Mouse (Mus musculus): ENCODE results near the gene Tspan7. TPM values are rescaled to one million over a fixed set of nuclear protein-coding genes. Genes with fewer than 3 reads are reported as not detected.
A peak's percentile ranks its signal among the peaks of the same experiment; 100 is the strongest.

Gene Tspan7
- polyA plus RNA-seq (2015; fragmentation: Nextera tagmentation; extraction: Ambion mirVana): 93.4 and 103 TPM in 2 replicates

DNA sequence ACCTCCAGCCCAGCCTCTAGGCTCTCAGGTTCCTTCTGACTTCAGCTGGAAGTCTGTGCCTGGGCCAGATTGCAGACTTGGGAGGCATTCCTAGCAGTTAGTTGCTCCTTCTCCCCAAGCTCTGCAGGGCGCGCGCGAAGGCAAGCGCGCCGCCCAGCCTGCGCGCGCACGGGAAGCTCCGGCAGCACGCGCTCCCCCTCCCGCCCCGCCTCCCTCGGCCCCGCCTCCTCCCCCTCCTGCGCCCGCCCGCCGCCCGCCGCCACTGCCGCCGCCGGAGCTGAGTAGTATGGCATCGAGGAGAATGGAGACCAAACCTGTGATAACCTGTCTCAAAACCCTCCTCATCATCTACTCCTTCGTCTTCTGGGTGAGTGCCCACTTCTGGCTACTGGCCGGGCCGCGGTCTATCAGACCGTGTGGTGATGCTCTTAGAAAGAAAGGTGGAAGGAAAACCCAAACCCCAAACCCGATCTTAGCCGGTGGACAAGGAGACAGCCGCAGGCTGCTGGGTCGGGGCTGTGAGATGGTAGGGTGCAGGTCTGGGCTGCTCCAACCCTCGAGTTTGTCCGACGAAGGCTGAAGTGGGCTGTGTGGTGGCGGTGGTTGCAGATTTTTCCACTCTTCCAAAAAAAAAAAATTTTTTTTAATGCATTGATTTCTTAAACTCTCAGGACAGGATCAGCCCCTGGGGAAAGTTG is at the start of gene Tspan7:
Gene Tspan7 (plus strand): TSS at position 287 of the 698 bp plus-strand sequence.
- WGBS: 20% methylated on average over 33 of the region's 41 CpGs
- ATAC-seq (ENCODE audit: borderline replicate concordance, extremely low read depth, low FRiP score, low TSS enrichment): peak; percentile 80
- Histone ChIP-seq H3K36me3 (no peaks in the 10 kb centered on the region), H3K27ac (peak within 1 kb of the TSS; percentile 19; the same call in 1 of the 2 replicates), H3K4me3 (peak within 1 kb of the TSS; percentile 55), H3K4me2 (peak within 1 kb of the TSS; percentile 65), H3K9ac (peak within 1 kb of the TSS; percentile 49), H3K27me3 (no peaks in the 10 kb centered on the region), H3K4me1 (no peaks in the 10 kb centered on the region), H3K9me3 (no peaks in the 10 kb centered on the region)

DNA sequence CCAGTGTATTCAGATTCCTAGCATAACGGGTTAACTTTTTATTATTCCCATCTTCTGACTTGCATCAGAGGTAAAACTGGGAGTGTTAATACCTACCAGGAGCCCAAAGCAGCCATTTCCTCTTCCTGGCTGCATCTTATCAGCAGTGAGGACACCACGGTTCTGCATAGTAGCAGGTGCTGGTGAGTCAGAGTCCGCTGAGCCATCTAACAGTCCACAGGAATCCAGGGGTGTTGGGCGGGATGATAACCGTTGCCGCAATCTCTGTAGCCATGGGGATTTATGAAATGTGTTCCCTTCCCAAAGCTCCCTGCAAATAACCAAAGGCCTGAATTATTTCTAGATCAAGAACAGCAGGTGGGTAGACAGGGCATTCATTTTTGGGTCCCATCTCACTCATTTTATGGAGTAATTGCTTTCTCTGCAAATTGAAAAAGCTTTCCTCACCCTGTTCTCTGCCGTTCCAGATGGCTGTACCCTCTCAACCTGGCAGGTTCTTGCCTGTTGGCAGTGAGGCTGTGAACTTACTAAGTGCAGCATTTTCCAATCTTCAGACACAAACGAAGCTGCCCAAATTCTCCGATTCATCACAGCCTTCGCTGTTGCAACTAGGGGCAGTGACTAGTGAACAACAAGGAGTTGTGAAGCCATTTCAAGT is 35.5 kb upstream of the Tspan7 start:
- no peaks in the 10 kb centered on the region for H3K27me3 ChIP-seq
- no peaks in the 10 kb centered on the region for H3K4me1 ChIP-seq
- H3K27ac ChIP-seq: no peak overlapping the region
- no peak for ATAC-seq (ENCODE audit: borderline replicate concordance, extremely low read depth, low FRiP score, low TSS enrichment)
- H3K4me2 ChIP-seq: no peak overlapping the region
- H3K36me3 ChIP-seq: no peaks in the 10 kb centered on the region
- H3K9ac ChIP-seq: no peak overlapping the region
- WGBS: 83% methylated on average over 10 of the region's 10 CpGs
- H3K4me3 ChIP-seq: no peak overlapping the region
- no peaks in the 10 kb centered on the region for H3K9me3 ChIP-seq

DNA sequence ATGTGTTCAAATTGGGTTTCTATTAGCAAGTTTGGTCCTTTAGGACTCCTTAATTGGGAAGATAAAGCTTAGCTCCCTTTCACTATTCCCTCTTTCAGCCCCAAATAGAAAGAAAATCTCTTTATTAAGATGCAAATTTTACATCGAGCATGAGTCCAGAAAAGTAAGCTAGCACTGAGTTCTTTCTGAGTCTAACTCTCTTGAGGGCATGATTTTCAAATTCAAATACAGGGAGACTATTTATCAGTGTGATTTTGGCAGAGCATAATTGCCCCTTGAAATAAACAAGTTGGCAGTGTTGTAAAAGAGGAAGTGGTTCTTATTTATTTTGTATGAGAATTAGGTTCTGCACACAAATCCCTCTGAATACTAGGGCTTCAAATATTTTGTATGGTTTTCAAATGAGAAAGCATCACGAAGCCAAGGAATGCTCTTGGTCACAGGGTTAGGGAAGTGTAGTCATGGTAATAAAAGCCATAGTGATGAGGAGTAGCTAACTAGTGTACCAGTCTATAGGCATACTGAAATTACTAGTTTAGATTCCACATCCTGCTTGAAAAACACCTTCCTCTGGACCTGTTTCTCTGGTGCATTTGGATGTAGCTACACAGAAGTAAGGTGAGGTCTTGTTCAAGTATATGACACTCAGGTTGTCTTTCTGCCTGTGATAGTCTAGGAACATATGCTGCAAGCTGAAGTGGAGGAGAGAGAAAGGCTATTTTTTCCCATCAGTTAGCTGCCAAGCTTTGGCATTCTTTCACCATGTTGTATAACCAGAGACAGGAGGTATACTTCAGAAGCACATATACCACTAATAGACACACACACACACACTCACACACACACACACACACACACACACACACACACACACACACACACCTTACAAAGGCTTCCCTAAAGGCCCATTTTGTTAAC is 34.6 kb upstream of the Tspan7 start:
- Histone ChIP-seq H3K9me3 (no peaks in the 10 kb centered on the region), H3K36me3 (no peaks in the 10 kb centered on the region), H3K4me2 (no peak overlapping the region), H3K9ac (no peak overlapping the region), H3K27ac (no peak overlapping the region), H3K4me3 (no peak overlapping the region), H3K27me3 (no peaks in the 10 kb centered on the region), H3K4me1 (no peaks in the 10 kb centered on the region)
- WGBS: 70% methylated on average over 2 of the region's 2 CpGs
- ATAC-seq (ENCODE audit: borderline replicate concordance, extremely low read depth, low FRiP score, low TSS enrichment): no peak

DNA sequence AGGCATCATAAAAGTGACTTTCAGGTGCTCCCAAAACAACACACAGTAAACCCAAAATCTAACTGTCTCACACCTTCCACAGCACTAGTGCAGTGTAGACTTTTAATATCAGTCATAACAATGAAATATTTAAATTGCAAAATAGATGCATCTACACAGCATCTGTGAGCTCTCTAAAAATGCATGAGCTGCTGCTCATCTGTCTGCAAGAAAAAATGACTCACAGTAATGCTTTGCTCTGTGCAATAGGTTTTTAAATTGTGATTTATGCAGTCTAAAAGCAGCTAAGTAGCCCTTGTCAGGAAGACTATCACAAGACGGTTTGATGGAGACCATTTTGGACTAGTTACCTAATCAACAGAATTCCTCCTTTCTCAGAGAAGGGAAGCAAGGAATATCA is 31.2 kb upstream of the Tspan7 start:
- no peak for ATAC-seq (ENCODE audit: borderline replicate concordance, extremely low read depth, low FRiP score, low TSS enrichment)
- H3K4me2 ChIP-seq: no peak overlapping the region

DNA sequence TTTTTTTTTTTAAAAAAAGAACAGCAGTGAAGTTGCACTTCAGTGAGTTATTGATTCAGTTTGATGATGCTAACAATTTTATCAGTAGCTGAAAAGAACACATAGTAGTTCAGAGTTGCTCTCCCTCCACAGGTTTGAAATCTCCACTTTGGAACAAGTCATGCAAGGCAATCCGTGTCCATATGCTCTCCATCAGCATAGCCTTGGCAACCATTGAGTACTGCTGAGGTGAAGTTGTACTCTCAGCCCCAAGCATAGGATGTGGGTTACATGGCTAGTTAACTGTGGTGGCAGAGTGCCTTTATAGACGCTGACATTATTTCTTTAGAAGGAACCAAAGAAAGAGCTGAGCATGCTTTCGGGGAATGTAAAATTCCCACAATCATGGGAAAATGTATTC is 27.7 kb upstream of the Tspan7 start:
- no peaks in the 10 kb centered on the region for H3K27me3 ChIP-seq
- H3K9me3 ChIP-seq: no peaks in the 10 kb centered on the region
- H3K4me1 ChIP-seq: no peaks in the 10 kb centered on the region
- no peaks in the 10 kb centered on the region for H3K36me3 ChIP-seq
- no peak overlapping the region for H3K4me2 ChIP-seq
- ATAC-seq (ENCODE audit: borderline replicate concordance, extremely low read depth, low FRiP score, low TSS enrichment): no peak
- H3K9ac ChIP-seq: no peak overlapping the region
- no peak overlapping the region for H3K4me3 ChIP-seq
- WGBS: 80% methylated on average over 3 of the region's 3 CpGs
- no peak overlapping the region for H3K27ac ChIP-seq

More for the DNA sequence above, 31.2 kb upstream of the Tspan7 start:
- H3K27me3 ChIP-seq: no peaks in the 10 kb centered on the region
- no peak overlapping the region for H3K4me3 ChIP-seq
- no peak overlapping the region for H3K27ac ChIP-seq
- H3K4me1 ChIP-seq: no peaks in the 10 kb centered on the region
- H3K9me3 ChIP-seq: no peaks in the 10 kb centered on the region
- 45% methylated on average over 1 of the region's 1 CpGs for WGBS
- no peaks in the 10 kb centered on the region for H3K36me3 ChIP-seq
- H3K9ac ChIP-seq: no peak overlapping the region

DNA sequence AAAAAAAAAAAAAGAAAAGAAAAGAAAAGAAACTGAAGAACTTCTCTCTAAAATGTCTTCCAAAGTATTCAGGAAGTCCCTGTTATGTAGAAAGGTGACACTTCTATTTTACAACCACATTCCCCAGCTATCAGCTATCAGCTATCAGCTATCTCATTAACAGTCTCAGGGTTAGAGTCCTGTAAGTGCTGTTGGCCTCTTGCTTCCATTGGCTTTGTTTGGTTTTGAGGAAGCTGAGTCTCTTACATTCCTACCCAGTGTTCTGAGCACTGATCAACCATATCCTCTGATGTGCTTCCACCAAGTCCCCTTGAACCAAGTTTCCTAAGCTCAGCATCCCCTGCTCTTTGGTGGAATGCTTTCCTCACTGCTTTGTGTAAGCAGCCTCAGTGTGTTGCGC is 7.9 kb upstream of the Tspan7 start:
- no peaks in the 10 kb centered on the region for H3K9me3 ChIP-seq
- H3K4me3 ChIP-seq: no peak overlapping the region
- no peak overlapping the region for H3K9ac ChIP-seq
- no peak for ATAC-seq (ENCODE audit: borderline replicate concordance, extremely low read depth, low FRiP score, low TSS enrichment)
- WGBS: 96% methylated on average over 1 of the region's 1 CpGs
- H3K4me2 ChIP-seq: no peak overlapping the region
- H3K36me3 ChIP-seq: no peaks in the 10 kb centered on the region
- H3K27ac ChIP-seq: no peak overlapping the region
- H3K27me3 ChIP-seq: no peaks in the 10 kb centered on the region
- H3K4me1 ChIP-seq: no peaks in the 10 kb centered on the region

DNA sequence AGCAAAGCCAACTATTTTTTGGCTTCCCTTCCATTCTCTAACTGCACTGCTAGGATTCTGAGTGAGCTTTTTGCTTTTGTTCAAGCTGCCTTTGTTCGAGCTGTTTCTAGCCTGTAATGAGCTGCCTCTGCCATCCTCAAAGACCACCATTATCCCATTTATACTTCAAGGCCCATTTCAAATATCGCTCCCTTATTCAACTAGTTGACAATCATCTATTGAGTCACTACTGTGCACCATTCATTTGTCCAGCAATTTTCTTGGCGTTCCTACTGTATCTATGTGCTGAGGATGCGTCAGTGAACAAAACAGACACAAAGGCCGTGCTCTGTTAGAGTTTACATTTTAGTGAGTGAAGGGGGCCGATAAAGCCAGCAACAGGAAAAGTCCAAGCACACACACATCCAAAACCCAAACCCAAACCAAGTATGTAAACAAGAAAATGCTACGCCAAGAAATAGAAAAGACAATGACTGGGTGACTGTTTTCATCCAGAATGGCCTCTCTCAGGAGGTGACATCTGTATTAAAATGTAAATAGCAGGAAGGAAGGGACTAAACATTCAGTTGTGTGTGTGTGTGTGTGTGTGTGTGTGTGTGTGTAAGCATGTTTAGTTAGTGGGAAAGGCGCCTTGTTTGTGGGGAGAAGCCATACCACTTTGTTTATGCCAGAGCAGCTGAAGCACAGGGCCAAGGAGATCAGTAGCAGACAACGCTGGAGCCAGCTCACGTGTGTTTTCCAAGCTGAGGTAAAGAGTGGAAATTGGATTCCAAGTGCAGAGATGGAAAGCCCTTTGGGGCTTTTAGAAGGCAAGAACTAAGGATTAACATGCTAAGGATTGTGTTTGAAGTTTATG is 5.7 kb upstream of the Tspan7 start:
- Histone ChIP-seq H3K9me3 (no peaks in the 10 kb centered on the region), H3K27ac (no peak overlapping the region), H3K27me3 (no peaks in the 10 kb centered on the region), H3K4me3 (no peak overlapping the region), H3K9ac (no peak overlapping the region), H3K36me3 (no peaks in the 10 kb centered on the region), H3K4me1 (no peaks in the 10 kb centered on the region), H3K4me2 (no peak overlapping the region)
- WGBS: 55% methylated on average over 10 of the region's 10 CpGs
- no peak for ATAC-seq (ENCODE audit: borderline replicate concordance, extremely low read depth, low FRiP score, low TSS enrichment)

DNA sequence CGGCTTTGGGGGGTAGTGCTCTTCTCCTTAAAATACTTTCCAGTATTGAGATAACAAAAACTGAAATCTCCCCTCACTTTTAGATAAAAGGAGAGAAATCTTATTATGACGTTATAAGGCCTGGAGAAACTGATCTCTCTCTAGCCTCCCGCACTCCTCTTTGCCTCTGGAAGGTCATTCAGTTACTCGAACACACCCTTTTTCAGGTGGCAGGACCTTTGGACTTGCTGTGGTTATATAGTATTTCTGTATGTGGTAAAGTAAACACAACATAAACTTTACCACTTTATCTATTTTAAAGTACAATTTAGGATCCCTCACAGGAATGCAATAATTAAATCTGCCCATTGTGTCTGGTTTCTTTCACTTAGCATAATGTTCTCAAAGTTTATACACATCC is 5.0 kb upstream of the Tspan7 start:
- Histone ChIP-seq H3K4me3 (no peak overlapping the region), H3K9me3 (no peaks in the 10 kb centered on the region), H3K36me3 (no peaks in the 10 kb centered on the region), H3K27ac (no peak overlapping the region), H3K27me3 (no peaks in the 10 kb centered on the region), H3K4me1 (no peaks in the 10 kb centered on the region), H3K9ac (no peak overlapping the region), H3K4me2 (no peak overlapping the region)
- 81% methylated on average over 4 of the region's 4 CpGs for WGBS
- ATAC-seq (ENCODE audit: borderline replicate concordance, extremely low read depth, low FRiP score, low TSS enrichment): no peak

DNA sequence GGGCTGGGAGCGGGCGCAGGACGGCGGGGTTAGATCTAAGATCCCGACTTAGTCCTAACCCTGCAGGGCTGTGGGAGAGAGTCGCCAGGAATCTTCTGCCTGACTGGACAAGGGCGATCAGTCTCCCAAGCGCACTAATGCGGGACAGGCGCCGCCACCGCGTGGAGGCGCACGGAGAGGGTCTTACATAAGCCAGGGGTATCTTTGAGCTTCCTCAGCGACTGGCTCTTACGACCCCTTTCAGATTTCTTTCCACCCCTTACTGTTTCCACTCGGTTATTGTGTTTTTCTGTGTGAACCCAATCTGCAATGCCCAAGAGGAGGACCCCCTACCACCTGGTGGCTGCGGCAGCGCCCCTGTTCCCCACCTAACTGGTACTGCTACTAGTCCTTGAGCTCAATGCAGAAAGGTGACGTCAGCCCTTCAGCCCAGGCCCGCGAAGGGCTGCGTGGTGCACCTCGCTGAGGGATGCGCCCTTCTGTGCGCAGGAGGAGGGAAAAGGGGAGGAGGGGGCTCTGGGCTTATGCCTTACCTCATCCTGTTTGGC is 780 bp downstream of the Tspan7 start:
- 13% methylated on average over 27 of the region's 27 CpGs for WGBS
- Histone ChIP-seq H3K4me2 (peak overlapping the region; percentile 65), H3K36me3 (no peaks in the 10 kb centered on the region), H3K9ac (peak overlapping the region; percentile 49), H3K4me1 (no peaks in the 10 kb centered on the region), H3K27me3 (no peaks in the 10 kb centered on the region), H3K4me3 (peak overlapping the region; percentile 55), H3K27ac (peak overlapping the region; percentile 19; the same call in 1 of the 2 replicates), H3K9me3 (no peaks in the 10 kb centered on the region)
- peak; percentile 67; the same call in 1 of the 2 replicates for ATAC-seq (ENCODE audit: borderline replicate concordance, extremely low read depth, low FRiP score, low TSS enrichment)

DNA sequence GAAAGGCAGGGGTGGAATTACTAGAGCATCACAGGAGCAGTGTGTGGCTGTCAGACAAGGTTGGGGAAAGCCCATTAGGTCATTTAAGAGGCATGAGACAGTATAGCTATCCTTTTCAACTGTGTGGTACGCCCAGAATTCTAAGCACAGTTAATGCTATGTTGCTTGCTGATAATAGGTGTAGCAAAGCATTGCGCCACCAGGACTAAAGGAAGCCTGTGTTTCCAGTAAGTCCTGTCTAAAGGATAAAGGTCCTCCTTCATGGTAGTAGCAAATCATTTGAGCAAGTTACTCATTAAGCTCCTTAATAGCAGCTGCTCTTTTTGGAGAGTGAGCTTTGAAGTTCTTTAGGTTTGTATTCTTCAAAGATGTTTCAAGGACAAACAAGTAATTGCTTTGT is 13.6 kb downstream of the Tspan7 start:
- no peaks in the 10 kb centered on the region for H3K9me3 ChIP-seq
- H3K4me2 ChIP-seq: no peak overlapping the region
- no peak overlapping the region for H3K27ac ChIP-seq
- H3K27me3 ChIP-seq: no peaks in the 10 kb centered on the region
- no peaks in the 10 kb centered on the region for H3K4me1 ChIP-seq
- no peaks in the 10 kb centered on the region for H3K36me3 ChIP-seq
- ATAC-seq (ENCODE audit: borderline replicate concordance, extremely low read depth, low FRiP score, low TSS enrichment): no peak
- no peak overlapping the region for H3K4me3 ChIP-seq
- 55% methylated on average over 2 of the region's 2 CpGs for WGBS
- H3K9ac ChIP-seq: no peak overlapping the region

DNA sequence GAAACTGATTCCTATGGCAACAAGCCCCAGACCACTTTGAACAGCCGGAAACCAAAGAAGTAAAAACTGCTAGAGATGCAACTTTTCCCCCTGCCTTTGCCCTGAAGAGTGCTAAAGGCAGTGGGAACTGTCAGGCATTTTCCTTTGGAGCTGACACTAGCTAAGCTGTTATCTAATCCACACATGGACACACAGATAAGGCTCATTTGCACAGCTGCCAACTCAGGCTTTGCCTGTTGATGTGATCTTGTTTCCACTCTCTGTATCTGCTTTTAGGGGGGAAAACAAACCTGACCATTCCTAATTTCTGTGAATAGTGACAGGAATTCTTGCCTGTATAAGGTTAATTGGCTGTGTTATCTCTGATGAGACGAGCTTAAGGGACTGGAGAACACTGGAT is 17.7 kb downstream of the Tspan7 start:
- WGBS: 38% methylated on average over 2 of the region's 2 CpGs
- H3K9ac ChIP-seq: no peak overlapping the region
- H3K27me3 ChIP-seq: no peaks in the 10 kb centered on the region
- no peaks in the 10 kb centered on the region for H3K9me3 ChIP-seq
- no peaks in the 10 kb centered on the region for H3K36me3 ChIP-seq
- no peak overlapping the region for H3K27ac ChIP-seq
- no peak for ATAC-seq (ENCODE audit: borderline replicate concordance, extremely low read depth, low FRiP score, low TSS enrichment)
- H3K4me2 ChIP-seq: no peak overlapping the region
- no peak overlapping the region for H3K4me3 ChIP-seq
- H3K4me1 ChIP-seq: no peaks in the 10 kb centered on the region
